Mouse (Mus musculus) kidney, adult 2 months (tissue): ENCODE results near the gene Aspdh. TPM values are rescaled to one million over a fixed set of nuclear protein-coding genes. Genes with fewer than 3 reads are reported as not detected.

Source experiments
- DNase-seq: peaks from one replicate; pipeline ENCODE4 v3.0.0; 2021
- H3K27ac ChIP-seq: fragments of 200-500 bp; 2 replicates; pipeline ENCODE4 v1.5.1; 2012; ENCODE audit warnings: low read depth, low read length, control low read depth, inconsistent platforms; ENCODE audit not compliant: insufficient read depth
- H3K27me3 ChIP-seq: fragments of 200-500 bp; replicated peaks from 2 replicates; pipeline ENCODE4 v1.6.1; 2012; ENCODE audit warnings: mild to moderate bottlenecking, moderate library complexity, low read length, inconsistent platforms; ENCODE audit not compliant: control insufficient read depth, insufficient read depth
- H3K36me3 ChIP-seq: fragments of 200-500 bp; 2 replicates; pipeline ENCODE4 v1.6.1; 2012; ENCODE audit warnings: mild to moderate bottlenecking, moderate library complexity, low read length, inconsistent platforms; ENCODE audit not compliant: control insufficient read depth, insufficient read depth
- H3K4me1 ChIP-seq: fragments of 200-500 bp; 2 replicates; pipeline ENCODE4 v1.6.1; 2011; ENCODE audit warnings: low read length; ENCODE audit not compliant: control insufficient read depth, insufficient read depth
- H3K4me3 ChIP-seq: fragments of 200-500 bp; 2 replicates; pipeline ENCODE4 v1.5.1; 2011; ENCODE audit warnings: mild to moderate bottlenecking, low read depth, low read length, control low read depth; ENCODE audit not compliant: insufficient read depth
- CTCF ChIP-seq: fragments of 200-500 bp; conservative IDR thresholded peaks from 2 replicates; pipeline ENCODE4 v1.5.1; 2011; ENCODE audit warnings: low read depth, mild to moderate bottlenecking, control low read depth, low read length, moderate library complexity, mixed read lengths; ENCODE audit not compliant: insufficient read depth, insufficient read length
- POLR2A ChIP-seq: fragments of 200-500 bp; IDR thresholded peaks from one replicate; pipeline ENCODE4 v1.6.1; 2011; ENCODE audit warnings: low read depth, low read length, control low read depth
- WGBS: fragments of 180-500 bp; shearing (Covaris S2); methylation state at CpG from one replicate; pipeline ENCODE4 v1.1.7; 2018; 5-methylcytosine and 5-hydroxymethylcytosine counted together
- polyA plus RNA-seq: library from polyadenylated mRNA; depleted of rRNA; stranded (reverse); fragments of >200 nt; gene quantifications from 2 replicates; pipeline ENCODE4 v1.2.3, GENCODE M21; 2012

The Aspdh gene
- polyA plus RNA-seq, 1 experiment = 224 TPM

GRCm38 (mm10) chr7:44467811-44468411 is 2.7 kb downstream of the Aspdh start, which contains the start of gene Josd2:
Josd2 (plus strand) TSS chr7:44467980.
- WGBS = 1% methylated on average over 42 of the region's 42 CpGs
- no peaks in the 10 kb centered on the region for H3K27me3 ChIP-seq
- H3K36me3 ChIP-seq = no peaks in the 10 kb centered on the region
- no peak within 1 kb of the TSS for H3K27ac ChIP-seq
- no peaks in the 10 kb centered on the region for H3K4me1 ChIP-seq
- no peak for TF ChIP-seq POLR2A
- TF ChIP-seq CTCF = no peak
- peak within 1 kb of the TSS; percentile 67 for H3K4me3 ChIP-seq
- peak; percentile 99 for DNase-seq

DNA sequence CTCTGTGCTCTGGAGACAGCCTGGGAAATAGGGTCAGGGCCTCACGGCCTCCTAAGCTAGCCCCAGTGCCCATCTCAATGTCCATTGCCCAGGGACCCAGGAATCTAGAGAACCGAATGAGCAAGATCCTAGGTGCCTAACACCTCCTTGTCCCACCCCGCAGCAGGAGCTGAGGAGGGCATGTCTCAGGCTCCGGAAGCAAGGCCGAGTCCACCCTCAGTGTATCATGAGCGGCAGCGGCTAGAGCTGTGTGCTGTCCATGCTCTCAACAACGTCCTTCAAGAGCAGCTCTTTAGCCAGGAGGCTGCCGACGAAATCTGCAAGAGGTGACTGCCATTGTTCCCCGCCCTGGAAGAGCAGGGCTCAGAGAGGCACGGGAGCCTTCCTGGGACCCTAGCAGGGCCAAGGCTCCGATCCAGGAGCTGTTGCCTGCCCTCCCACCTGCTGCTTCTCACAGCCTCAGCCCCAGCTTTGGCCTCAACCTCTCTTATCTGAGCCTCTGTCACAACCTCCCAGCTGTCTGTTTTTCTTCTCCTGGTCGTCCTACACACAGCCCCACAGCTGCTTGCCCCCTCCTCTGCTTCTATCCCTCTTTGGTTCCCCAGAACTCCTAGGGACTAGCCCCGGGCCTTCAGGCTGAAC is 3.6 kb downstream of the Aspdh start:
- TF ChIP-seq CTCF = no peak
- Histone ChIP-seq H3K36me3 (no peaks in the 10 kb centered on the region), H3K27ac (no peak overlapping the region), H3K4me3 (peak overlapping the region; percentile 67), H3K4me1 (no peaks in the 10 kb centered on the region), H3K27me3 (no peaks in the 10 kb centered on the region)
- DNase-seq = no peak
- WGBS = 78% methylated on average over 15 of the region's 15 CpGs

- H3K27me3 ChIP-seq = no peaks in the 10 kb centered on the region
- H3K27ac ChIP-seq = no peak overlapping the region
- TF ChIP-seq POLR2A = no peak
- no peak for TF ChIP-seq CTCF
- H3K36me3 ChIP-seq = no peaks in the 10 kb centered on the region
- WGBS = 90% methylated on average over 16 of the region's 16 CpGs
- no peak overlapping the region for H3K4me3 ChIP-seq
- H3K4me1 ChIP-seq = no peaks in the 10 kb centered on the region
- DNase-seq = no peak
These were observed 4.8 kb downstream of the Aspdh start for GRCm38 (mm10) chr7:44469677-44470675.

- H3K4me3 ChIP-seq = no peak overlapping the region
- no peaks in the 10 kb centered on the region for H3K27me3 ChIP-seq
- WGBS = 80% methylated on average over 16 of the region's 16 CpGs
- no peaks in the 10 kb centered on the region for H3K36me3 ChIP-seq
- no peak for DNase-seq
- no peak for TF ChIP-seq CTCF
- H3K27ac ChIP-seq = no peak overlapping the region
- H3K4me1 ChIP-seq = no peaks in the 10 kb centered on the region
These were observed 5.8 kb downstream of the Aspdh start for GRCm38 (mm10) chr7:44470696-44471612.

DNA sequence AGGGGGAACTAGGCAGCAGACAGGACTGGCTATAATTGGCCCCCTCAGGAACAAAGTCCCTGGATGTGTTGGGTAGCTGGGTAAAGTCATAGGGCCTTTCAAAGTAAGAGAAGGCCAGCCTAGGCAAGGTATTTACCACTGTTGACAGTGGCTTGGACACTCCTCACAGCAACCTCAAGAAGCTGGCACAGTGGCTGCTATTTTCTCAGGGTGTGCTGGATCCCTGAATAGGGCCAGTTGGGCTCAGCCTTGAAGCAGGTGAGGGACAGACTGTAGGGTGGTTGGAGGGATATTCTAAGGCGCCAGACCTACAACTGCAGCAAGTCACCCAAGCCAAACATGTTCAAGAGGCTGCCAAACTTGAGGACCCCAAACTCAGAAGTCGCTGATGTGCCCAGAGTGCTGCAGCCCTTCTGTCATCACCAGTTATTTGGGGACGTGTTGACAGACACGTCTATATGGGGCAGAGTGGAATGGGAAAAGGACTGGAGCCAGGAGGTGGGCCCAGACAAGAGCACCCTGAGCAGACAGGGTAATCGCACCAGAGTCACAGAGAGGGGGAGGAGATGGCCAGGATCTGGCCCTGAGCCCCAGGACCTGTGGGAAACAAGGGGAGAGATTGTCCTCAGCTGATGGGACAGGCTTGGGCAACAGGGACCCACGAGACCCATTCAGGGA is 6.8 kb downstream of the Aspdh start:
- H3K4me1 ChIP-seq = no peaks in the 10 kb centered on the region
- no peak for DNase-seq
- no peaks in the 10 kb centered on the region for H3K27me3 ChIP-seq
- H3K4me3 ChIP-seq = no peak overlapping the region
- no peaks in the 10 kb centered on the region for H3K36me3 ChIP-seq
- no peak overlapping the region for H3K27ac ChIP-seq
- WGBS = 47% methylated on average over 6 of the region's 6 CpGs
- TF ChIP-seq POLR2A (no peak), CTCF (no peak)

- Histone ChIP-seq H3K27me3 (no peaks in the 10 kb centered on the region), H3K4me3 (no peak overlapping the region), H3K4me1 (no peaks in the 10 kb centered on the region), H3K27ac (no peak overlapping the region), H3K36me3 (no peaks in the 10 kb centered on the region)
- TF ChIP-seq CTCF (no peak), POLR2A (no peak)
- DNase-seq = no peak
- 5% methylated on average over 1 of the region's 1 CpGs for WGBS
These were observed 7.3 kb downstream of the Aspdh start for GRCm38 (mm10) chr7:44472558-44472885.
